Mouse (Mus musculus) embryonic facial prominence, embryonic 15.5 days (tissue): ENCODE results near the gene Sdk1. TPM values are rescaled to one million over a fixed set of nuclear protein-coding genes. Genes with fewer than 3 reads are reported as not detected.

Source experiments
- ATAC-seq: fragments of 200-750 bp; cut with Nextera tagmentation; 2 replicates; pipeline ENCODE4 v1.8.0; 2017; ENCODE audit warnings: low read depth, moderate TSS enrichment; ENCODE audit not compliant: insufficient number of reproducible peaks, low FRiP score, low TSS enrichment
- H3K27ac ChIP-seq: fragments of 300-500 bp; sonication (generic); replicated peaks from 2 replicates; pipeline ENCODE4 v1.5.1; 2015; ENCODE audit warnings: mild to moderate bottlenecking, inconsistent platforms
- H3K27me3 ChIP-seq: fragments of 300-500 bp; sonication (generic); 2 replicates; pipeline ENCODE4 v1.6.1; 2015; ENCODE audit warnings: inconsistent platforms
- H3K36me3 ChIP-seq: fragments of 300-500 bp; sonication (generic); 2 replicates; pipeline ENCODE4 v1.6.1; 2015; ENCODE audit warnings: mild to moderate bottlenecking, inconsistent platforms
- H3K4me1 ChIP-seq: fragments of 300-500 bp; sonication (generic); 2 replicates; pipeline ENCODE4 v1.6.1; 2015; ENCODE audit warnings: inconsistent platforms
- H3K4me2 ChIP-seq: fragments of 300-500 bp; sonication (generic); replicated peaks from 2 replicates; pipeline ENCODE4 v1.6.1; 2015; ENCODE audit warnings: mild to moderate bottlenecking, inconsistent platforms
- H3K4me3 ChIP-seq: fragments of 300-500 bp; sonication (generic); replicated peaks from 2 replicates; pipeline ENCODE4 v1.5.1; 2015; ENCODE audit warnings: mild to moderate bottlenecking, inconsistent platforms
- H3K9ac ChIP-seq: fragments of 300-500 bp; sonication (generic); 2 replicates; pipeline ENCODE4 v1.6.1; 2015; ENCODE audit warnings: inconsistent platforms
- H3K9me3 ChIP-seq: fragments of 300-500 bp; sonication (generic); replicated peaks from 2 replicates; pipeline ENCODE4 v1.6.1; 2016; ENCODE audit warnings: inconsistent platforms
- WGBS: fragments of 180-500 bp; shearing (Covaris S2); methylation state at CpG from one replicate; pipeline ENCODE4 v1.1.7; 2015; 5-methylcytosine and 5-hydroxymethylcytosine counted together
- polyA plus RNA-seq: library from polyadenylated mRNA; unstranded; fragments of >200 nt; fragmentation: Nextera tagmentation; extraction: Ambion mirVana; gene quantifications from 2 replicates; pipeline ENCODE4 v1.2.1, GENCODE M21; 2015

Gene Sdk1
- polyA plus RNA-seq, 1 experiment from 2014 or later, result 2.6 TPM

- WGBS, result 74% methylated on average over 5 of the region's 5 CpGs
- no peaks in the 10 kb centered on the region for H3K4me1 ChIP-seq
- no peaks in the 10 kb centered on the region for H3K27me3 ChIP-seq
- no peaks in the 10 kb centered on the region for H3K36me3 ChIP-seq
- H3K9me3 ChIP-seq, result no peaks in the 10 kb centered on the region
- H3K4me2 ChIP-seq, result no peak overlapping the region
- H3K27ac ChIP-seq, result no peak overlapping the region
- no peak overlapping the region for H3K9ac ChIP-seq
- no peak for ATAC-seq
- H3K4me3 ChIP-seq, result no peak overlapping the region
Observed at GRCm38 (mm10) chr5:142188765-142189164, 947.5 kb downstream of the Sdk1 start.

- H3K4me1 ChIP-seq, result no peaks in the 10 kb centered on the region
- H3K27me3 ChIP-seq, result no peaks in the 10 kb centered on the region
- H3K9me3 ChIP-seq, result no peaks in the 10 kb centered on the region
- ATAC-seq, result no peak
- H3K36me3 ChIP-seq, result no peaks in the 10 kb centered on the region
- H3K9ac ChIP-seq, result no peak overlapping the region
- H3K27ac ChIP-seq, result no peak overlapping the region
- no peak overlapping the region for H3K4me2 ChIP-seq
- H3K4me3 ChIP-seq, result no peak overlapping the region
Observed at GRCm38 (mm10) chr5:142209911-142210310, 968.6 kb downstream of the Sdk1 start.

- Histone ChIP-seq H3K36me3 (no peaks in the 10 kb centered on the region), H3K4me2 (no peak overlapping the region), H3K27me3 (no peaks in the 10 kb centered on the region), H3K9ac (no peak overlapping the region), H3K4me1 (no peaks in the 10 kb centered on the region), H3K27ac (no peak overlapping the region), H3K9me3 (no peaks in the 10 kb centered on the region), H3K4me3 (no peak overlapping the region)
- 76% methylated on average over 11 of the region's 11 CpGs for WGBS
- ATAC-seq, result no peak
Observed at GRCm38 (mm10) chr5:142212252-142212651, 971.0 kb downstream of the Sdk1 start.

GRCm38 (mm10) chr5:142215981-142216380 is 974.7 kb downstream of the Sdk1 start:
- no peak overlapping the region for H3K4me2 ChIP-seq
- H3K4me3 ChIP-seq, result no peak overlapping the region
- no peaks in the 10 kb centered on the region for H3K9me3 ChIP-seq
- 58% methylated on average over 5 of the region's 5 CpGs for WGBS
- ATAC-seq, result no peak
- no peaks in the 10 kb centered on the region for H3K36me3 ChIP-seq
- H3K27ac ChIP-seq, result no peak overlapping the region
- no peaks in the 10 kb centered on the region for H3K4me1 ChIP-seq
- H3K9ac ChIP-seq, result no peak overlapping the region
- H3K27me3 ChIP-seq, result no peaks in the 10 kb centered on the region

GRCm38 (mm10) chr5:142220851-142221503 is 979.7 kb downstream of the Sdk1 start:
- Histone ChIP-seq H3K4me3 (no peak overlapping the region), H3K27me3 (no peaks in the 10 kb centered on the region), H3K4me1 (no peaks in the 10 kb centered on the region), H3K9me3 (no peaks in the 10 kb centered on the region), H3K4me2 (no peak overlapping the region), H3K27ac (no peak overlapping the region), H3K36me3 (no peaks in the 10 kb centered on the region), H3K9ac (no peak overlapping the region)
- WGBS, result 91% methylated on average over 12 of the region's 12 CpGs
- ATAC-seq, result no peak

GRCm38 (mm10) chr5:142228957-142229810 is 987.9 kb downstream of the Sdk1 start:
- Histone ChIP-seq H3K4me3 (no peak overlapping the region), H3K27me3 (no peaks in the 10 kb centered on the region), H3K9me3 (no peaks in the 10 kb centered on the region), H3K9ac (no peak overlapping the region), H3K4me1 (no peaks in the 10 kb centered on the region), H3K4me2 (no peak overlapping the region), H3K27ac (no peak overlapping the region), H3K36me3 (no peaks in the 10 kb centered on the region)
- 58% methylated on average over 18 of the region's 18 CpGs for WGBS
- ATAC-seq, result no peak

- ATAC-seq, result no peak
- 79% methylated on average over 8 of the region's 8 CpGs for WGBS
- Histone ChIP-seq H3K36me3 (no peaks in the 10 kb centered on the region), H3K9ac (no peak overlapping the region), H3K4me1 (no peaks in the 10 kb centered on the region), H3K27me3 (no peaks in the 10 kb centered on the region), H3K9me3 (no peaks in the 10 kb centered on the region), H3K4me3 (no peak overlapping the region), H3K27ac (no peak overlapping the region), H3K4me2 (no peak overlapping the region)
Observed at GRCm38 (mm10) chr5:142229811-142230205, 988.5 kb downstream of the Sdk1 start.

- Histone ChIP-seq H3K4me2 (no peak overlapping the region), H3K36me3 (no peaks in the 10 kb centered on the region), H3K27ac (no peak overlapping the region), H3K4me3 (no peak overlapping the region), H3K9ac (no peak overlapping the region), H3K9me3 (no peaks in the 10 kb centered on the region), H3K27me3 (no peaks in the 10 kb centered on the region), H3K4me1 (no peaks in the 10 kb centered on the region)
- no peak for ATAC-seq
- WGBS, result 92% methylated on average over 6 of the region's 6 CpGs
Observed at GRCm38 (mm10) chr5:142240288-142240687, 999.0 kb downstream of the Sdk1 start.

- Histone ChIP-seq H3K9ac (no peak overlapping the region), H3K27me3 (no peaks in the 10 kb centered on the region), H3K27ac (no peak overlapping the region), H3K4me1 (no peaks in the 10 kb centered on the region), H3K36me3 (no peaks in the 10 kb centered on the region), H3K4me3 (no peak overlapping the region), H3K9me3 (peaks cover 5% of the 10 kb centered on the region; the same call in 1 of the 2 replicates), H3K4me2 (no peak overlapping the region)
- WGBS, result 51% methylated on average over 3 of the region's 3 CpGs
- no peak for ATAC-seq
Observed at GRCm38 (mm10) chr5:142242597-142242996, 1001.3 kb downstream of the Sdk1 start.

- ATAC-seq, result no peak
- Histone ChIP-seq H3K4me2 (no peak overlapping the region), H3K4me3 (no peak overlapping the region), H3K9ac (no peak overlapping the region), H3K27me3 (no peaks in the 10 kb centered on the region), H3K4me1 (no peaks in the 10 kb centered on the region), H3K27ac (no peak overlapping the region), H3K9me3 (peaks cover 5% of the 10 kb centered on the region; the same call in 1 of the 2 replicates), H3K36me3 (no peaks in the 10 kb centered on the region)
- WGBS, result 87% methylated on average over 2 of the region's 2 CpGs
Observed at GRCm38 (mm10) chr5:142243069-142243468, 1001.8 kb downstream of the Sdk1 start.

GRCm38 (mm10) chr5:142256231-142256630 is 1014.9 kb downstream of the Sdk1 start:
- no peaks in the 10 kb centered on the region for H3K36me3 ChIP-seq
- H3K9ac ChIP-seq, result no peak overlapping the region
- H3K4me2 ChIP-seq, result no peak overlapping the region
- H3K27ac ChIP-seq, result no peak overlapping the region
- H3K9me3 ChIP-seq, result no peaks in the 10 kb centered on the region
- no peaks in the 10 kb centered on the region for H3K27me3 ChIP-seq
- no peak overlapping the region for H3K4me3 ChIP-seq
- no peaks in the 10 kb centered on the region for H3K4me1 ChIP-seq
- no peak for ATAC-seq
- 63% methylated on average over 6 of the region's 6 CpGs for WGBS
